Mouse (Mus musculus) neural tube, embryonic 13.5 days (tissue): ENCODE measurements around the gene Ssu72. TPM values are rescaled to one million over a fixed set of nuclear protein-coding genes. Genes with fewer than 3 reads are reported as not detected.
"Not testable (repeated sequence)": the region's sequence is repeated elsewhere in the genome, so short reads cannot be mapped to it uniquely, and the experiment has no call there.

ENCODE experiments used
- ATAC-seq: fragments of 200-750 bp; cut with Nextera tagmentation; 2 replicates; pipeline ENCODE4 v1.8.0; 2017; ENCODE audit warnings: low read depth, mild to moderate bottlenecking, moderate TSS enrichment, moderate library complexity
- H3K27ac ChIP-seq: fragments of 300-500 bp; sonication (generic); replicated peaks from 2 replicates; pipeline ENCODE4 v1.5.1; 2015; ENCODE audit warnings: moderate library complexity, mild to moderate bottlenecking, inconsistent platforms
- H3K27me3 ChIP-seq: fragments of 300-500 bp; sonication (generic); 2 replicates; pipeline ENCODE4 v1.6.1; 2015; ENCODE audit warnings: mild to moderate bottlenecking, inconsistent platforms
- H3K36me3 ChIP-seq: fragments of 300-500 bp; sonication (generic); 2 replicates; pipeline ENCODE4 v1.6.1; 2015; ENCODE audit warnings: mild to moderate bottlenecking, inconsistent platforms
- H3K4me1 ChIP-seq: fragments of 300-500 bp; sonication (generic); replicated peaks from 2 replicates; pipeline ENCODE4 v1.6.1; 2015; ENCODE audit warnings: inconsistent platforms
- H3K4me2 ChIP-seq: fragments of 300-500 bp; sonication (generic); 2 replicates; pipeline ENCODE4 v1.6.1; 2015; ENCODE audit warnings: inconsistent platforms, mild to moderate bottlenecking, moderate library complexity
- H3K4me3 ChIP-seq: fragments of 300-500 bp; sonication (generic); 2 replicates; pipeline ENCODE4 v1.5.1; 2015; ENCODE audit warnings: mild to moderate bottlenecking, inconsistent platforms
- H3K9ac ChIP-seq: fragments of 300-500 bp; sonication (generic); 2 replicates; pipeline ENCODE4 v1.6.1; 2015; ENCODE audit warnings: moderate library complexity, mild to moderate bottlenecking, inconsistent platforms
- H3K9me3 ChIP-seq: fragments of 300-500 bp; sonication (generic); 2 replicates; pipeline ENCODE4 v1.6.1; 2016; ENCODE audit warnings: inconsistent platforms
- WGBS: fragments of 180-500 bp; shearing (Covaris S2); methylation state at CpG from one replicate; pipeline ENCODE4 v1.1.7; 2015; 5-methylcytosine and 5-hydroxymethylcytosine counted together
- polyA plus RNA-seq: library from polyadenylated mRNA; unstranded; fragments of >200 nt; fragmentation: Nextera tagmentation; extraction: Ambion mirVana; gene quantifications from 2 replicates; pipeline ENCODE4 v1.2.1, GENCODE M21; 2015

Gene Ssu72
- polyA plus RNA-seq, 1 experiment from 2014 or later, result 178 TPM

- H3K4me1 ChIP-seq, ATAC-seq, H3K4me3 ChIP-seq, H3K9ac ChIP-seq, H3K4me2 ChIP-seq, H3K36me3 ChIP-seq, H3K9me3 ChIP-seq, H3K27me3 ChIP-seq, H3K27ac ChIP-seq: not testable (repeated sequence)
- 86% methylated on average over 4 of the region's 4 CpGs for WGBS
Measured at GRCm38 (mm10) chr4:155687764-155688163, 16.8 kb upstream of the Ssu72 start.

- Histone ChIP-seq H3K27ac (no peak overlapping the region), H3K4me3 (no peak overlapping the region), H3K9ac (no peak overlapping the region), H3K9me3 (no peaks in the 10 kb centered on the region), H3K27me3 (peaks cover 18% of the 10 kb centered on the region), H3K36me3 (no peaks in the 10 kb centered on the region), H3K4me2 (no peak overlapping the region), H3K4me1 (peaks cover 17% of the 10 kb centered on the region)
- ATAC-seq, result no peak
- 86% methylated on average over 12 of the region's 12 CpGs for WGBS
Measured at GRCm38 (mm10) chr4:155690571-155691375, 13.8 kb upstream of the Ssu72 start.

- Histone ChIP-seq H3K36me3 (no peaks in the 10 kb centered on the region), H3K27me3 (peaks cover 30% of the 10 kb centered on the region), H3K4me1 (peaks cover 32% of the 10 kb centered on the region), H3K27ac (no peak overlapping the region), H3K4me2 (no peak overlapping the region), H3K9ac (no peak overlapping the region), H3K9me3 (no peaks in the 10 kb centered on the region), H3K4me3 (no peak overlapping the region)
- WGBS, result 98% methylated on average over 3 of the region's 3 CpGs
- ATAC-seq, result no peak
Measured at GRCm38 (mm10) chr4:155692421-155692820, 12.2 kb upstream of the Ssu72 start.

GRCm38 (mm10) chr4:155694111-155694481 is 10.5 kb upstream of the Ssu72 start, which contains the start of gene Fndc10:
Gene Fndc10 (plus strand): TSS chr4:155694342.
- Histone ChIP-seq H3K27me3 (peaks cover 30% of the 10 kb centered on the region), H3K27ac (peak within 1 kb of the TSS; percentile 95), H3K4me3 (peak within 1 kb of the TSS; percentile 71), H3K9ac (peak within 1 kb of the TSS; percentile 91), H3K9me3 (no peaks in the 10 kb centered on the region), H3K36me3 (no peaks in the 10 kb centered on the region), H3K4me1 (peaks cover 32% of the 10 kb centered on the region), H3K4me2 (peak within 1 kb of the TSS; percentile 89)
- WGBS, result under 1% methylated on average over 29 of the region's 47 CpGs
- ATAC-seq, result peak; percentile 90

- ATAC-seq, result peak; percentile 91
- Histone ChIP-seq H3K4me2 (peak overlapping the region; percentile 89), H3K27me3 (peaks cover 30% of the 10 kb centered on the region), H3K36me3 (no peaks in the 10 kb centered on the region), H3K9me3 (no peaks in the 10 kb centered on the region), H3K27ac (peak overlapping the region; percentile 95), H3K4me1 (peaks cover 32% of the 10 kb centered on the region), H3K4me3 (peak overlapping the region; percentile 71), H3K9ac (peak overlapping the region; percentile 91)
- WGBS, result 1% methylated on average over 88 of the region's 92 CpGs
Measured at GRCm38 (mm10) chr4:155694482-155695401, 9.9 kb upstream of the Ssu72 start.

- WGBS, result 74% methylated on average over 4 of the region's 4 CpGs
- no peak for ATAC-seq
- H3K36me3 ChIP-seq, result no peaks in the 10 kb centered on the region
- H3K27me3 ChIP-seq, result peaks cover 27% of the 10 kb centered on the region
- peaks cover 32% of the 10 kb centered on the region for H3K4me1 ChIP-seq
- no peaks in the 10 kb centered on the region for H3K9me3 ChIP-seq
- peak overlapping the region; percentile 91 for H3K9ac ChIP-seq
- peak overlapping the region; percentile 89 for H3K4me2 ChIP-seq
- H3K27ac ChIP-seq, result peak overlapping the region; percentile 95; the same call in 1 of the 2 replicates
- H3K4me3 ChIP-seq, result peak overlapping the region; percentile 71
Measured at GRCm38 (mm10) chr4:155695531-155696062, 9.0 kb upstream of the Ssu72 start.

GRCm38 (mm10) chr4:155696261-155697255 is 8.0 kb upstream of the Ssu72 start:
- Histone ChIP-seq H3K9me3 (no peaks in the 10 kb centered on the region), H3K9ac (peak overlapping the region; percentile 91), H3K27me3 (peaks cover 27% of the 10 kb centered on the region), H3K4me3 (peak overlapping the region; percentile 71), H3K36me3 (no peaks in the 10 kb centered on the region), H3K27ac (no peak overlapping the region), H3K4me1 (peaks cover 32% of the 10 kb centered on the region), H3K4me2 (peak overlapping the region; percentile 89)
- ATAC-seq, result no peak
- 77% methylated on average over 16 of the region's 16 CpGs for WGBS

- no peak overlapping the region for H3K27ac ChIP-seq
Measured at GRCm38 (mm10) chr4:155700425-155700824, 4.2 kb upstream of the Ssu72 start.

GRCm38 (mm10) chr4:155703425-155703929 is 1.1 kb upstream of the Ssu72 start:
- Histone ChIP-seq H3K4me1 (peaks cover 21% of the 10 kb centered on the region), H3K36me3 (no peaks in the 10 kb centered on the region), H3K9ac (no peak overlapping the region), H3K27me3 (no peaks in the 10 kb centered on the region), H3K27ac (no peak overlapping the region), H3K9me3 (no peaks in the 10 kb centered on the region), H3K4me3 (no peak overlapping the region), H3K4me2 (no peak overlapping the region)
- 94% methylated on average over 4 of the region's 4 CpGs for WGBS
- ATAC-seq, result no peak

More at GRCm38 (mm10) chr4:155700425-155700824, 4.2 kb upstream of the Ssu72 start:
- H3K36me3 ChIP-seq, result no peaks in the 10 kb centered on the region
- no peak for ATAC-seq
- no peak overlapping the region for H3K9ac ChIP-seq
- H3K4me2 ChIP-seq, result no peak overlapping the region
- no peak overlapping the region for H3K4me3 ChIP-seq
- H3K27me3 ChIP-seq, result peaks cover 15% of the 10 kb centered on the region
- H3K9me3 ChIP-seq, result no peaks in the 10 kb centered on the region
- H3K4me1 ChIP-seq, result peaks cover 23% of the 10 kb centered on the region

GRCm38 (mm10) chr4:155705592-155705929 is 961 bp downstream of the Ssu72 start:
- Histone ChIP-seq H3K9me3 (no peaks in the 10 kb centered on the region), H3K27me3 (no peaks in the 10 kb centered on the region), H3K36me3 (no peaks in the 10 kb centered on the region), H3K27ac (peak overlapping the region; percentile 95), H3K4me1 (peaks cover 40% of the 10 kb centered on the region), H3K4me2 (peak overlapping the region; percentile 84), H3K4me3 (peak overlapping the region; percentile 77), H3K9ac (peak overlapping the region; percentile 92)
- ATAC-seq, result no peak; the same call in 1 of the 2 replicates
- WGBS, result under 1% methylated on average over 19 of the region's 19 CpGs

GRCm38 (mm10) chr4:155708582-155708981 is 4.0 kb downstream of the Ssu72 start:
- H3K36me3 ChIP-seq, result no peaks in the 10 kb centered on the region
- no peak overlapping the region for H3K4me3 ChIP-seq
- no peaks in the 10 kb centered on the region for H3K9me3 ChIP-seq
- peaks cover 43% of the 10 kb centered on the region for H3K4me1 ChIP-seq
- no peak overlapping the region for H3K9ac ChIP-seq
- H3K4me2 ChIP-seq, result no peak overlapping the region
- 90% methylated on average over 2 of the region's 2 CpGs for WGBS
- no peaks in the 10 kb centered on the region for H3K27me3 ChIP-seq
- H3K27ac ChIP-seq, result no peak overlapping the region
- no peak for ATAC-seq
